Mouse (Mus musculus): ENCODE results near the gene Obscn.

DNA sequence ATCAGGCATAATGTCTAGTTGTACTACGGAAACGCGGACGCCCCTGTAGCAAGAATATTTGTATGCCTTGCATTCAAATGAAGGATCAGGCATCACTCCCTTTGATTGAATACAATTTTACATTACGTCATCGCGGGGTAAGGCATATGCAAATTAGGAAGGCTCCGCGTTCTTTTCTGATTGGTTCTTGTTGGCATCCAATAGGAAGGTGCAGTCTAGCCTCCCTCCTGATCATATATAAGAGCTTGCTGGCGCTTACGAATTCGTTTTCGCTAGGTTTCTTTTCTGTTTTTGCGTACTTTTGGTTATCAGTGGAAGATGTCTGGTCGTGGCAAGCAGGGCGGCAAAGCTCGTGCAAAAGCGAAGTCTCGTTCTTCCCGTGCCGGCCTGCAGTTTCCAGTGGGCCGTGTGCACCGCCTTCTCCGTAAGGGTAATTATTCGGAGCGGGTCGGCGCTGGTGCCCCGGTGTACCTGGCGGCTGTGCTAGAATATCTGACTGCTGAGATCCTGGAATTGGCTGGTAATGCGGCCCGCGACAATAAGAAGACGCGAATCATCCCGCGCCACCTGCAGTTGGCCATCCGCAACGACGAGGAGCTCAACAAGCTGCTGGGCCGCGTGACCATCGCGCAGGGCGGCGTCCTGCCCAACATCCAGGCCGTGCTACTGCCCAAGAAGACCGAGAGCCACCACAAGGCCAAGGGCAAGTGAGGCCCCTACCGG lies 181.6 kb downstream of the Obscn start, which contains the start of the genes Hist3h2a and Trim17:
- TF ChIP-seq CTCF (IDR thresholded peaks at IDR 0.05) = peak; percentile 81
- peak; percentile 99 for TF ChIP-seq POLR2A (IDR thresholded peaks at IDR 0.05; ENCODE audit: insufficient read depth, low read depth, low read length)

All from heart, adult 2 months (tissue).